Mouse (Mus musculus) stomach, postnatal 0 days (tissue): ENCODE measurements at regions not wholly inside any gene's neighbourhood (a gene's known extent, or its start where the extent isn't known, plus 50 kb on each side); places are given as distances from the start of the nearest gene placed in this dataset.

Experiments used
- CTCF ChIP-seq: IDR thresholded peaks from 2 replicates; pipeline ENCODE4 v1.5.1; 2016; ENCODE audit warnings: antibody characterized with exemption, low read depth, mild to moderate bottlenecking, moderate library complexity
- EP300 ChIP-seq: optimal IDR thresholded peaks from 2 replicates; pipeline ENCODE3; 2016; ENCODE audit warnings: antibody characterized with exemption

GRCm38 (mm10) chr9:23069161-23069560, 153.7 kb upstream of the Bmper start:
- TF ChIP-seq CTCF (no peak), EP300 (no peak)
